Mouse (Mus musculus): ENCODE results near the gene Utp3. TPM values are rescaled to one million over a fixed set of nuclear protein-coding genes. Genes with fewer than 3 reads are reported as not detected.

Utp3 gene
- polyA plus RNA-seq, 1 experiment from 2014 or later, result 55.3 TPM

- peak within 1 kb of the TSS; percentile 67 for H3K4me2 ChIP-seq (ENCODE audit: low read depth, low read length)
- H3K4me1 ChIP-seq (ENCODE audit: control insufficient read depth, insufficient read depth, low read length), result peaks cover 13% of the 10 kb centered on the region
- H3K27me3 ChIP-seq (replicated peaks; ENCODE audit: control insufficient read depth, insufficient read depth, low read length), result no peaks in the 10 kb centered on the region
- H3K27ac ChIP-seq (replicated peaks; ENCODE audit: low read depth, low read length), result peak within 1 kb of the TSS; percentile 82
- H3K4me3 ChIP-seq (ENCODE audit: low read depth, low read length), result peak within 1 kb of the TSS; percentile 84
- H3K9me3 ChIP-seq (ENCODE audit: control insufficient read depth, low read length), result no peaks in the 10 kb centered on the region; the same call in 1 of the 2 replicates
- ATAC-seq (ENCODE audit: low read depth) (peak; percentile 92), DNase-seq (ENCODE audit: low spot score) (peak; percentile 88)
- H3K36me3 ChIP-seq (ENCODE audit: control insufficient read depth, insufficient read depth, low read length), result no peaks in the 10 kb centered on the region
- 0% methylated on average over 24 of the region's 71 CpGs for WGBS
- peak within 1 kb of the TSS; percentile 83 for H3K9ac ChIP-seq (ENCODE audit: low read depth, low read length)
These were observed 10.4 kb downstream of the Utp3 start, which contains the start of gene Rufy3 for GRCm38 (mm10) chr5:88564501-88565147. Gene Rufy3, plus strand, starts transcription at chr5:88565040.

- H3K27ac ChIP-seq (replicated peaks; ENCODE audit: low read depth, low read length), result peak overlapping the region; percentile 82
- DNase-seq (ENCODE audit: low spot score) (peak; percentile 58), ATAC-seq (ENCODE audit: low read depth) (peak; percentile 58)
- no peaks in the 10 kb centered on the region for H3K36me3 ChIP-seq (ENCODE audit: control insufficient read depth, insufficient read depth, low read length)
- peaks cover 13% of the 10 kb centered on the region for H3K4me1 ChIP-seq (ENCODE audit: control insufficient read depth, insufficient read depth, low read length)
- peak overlapping the region; percentile 67 for H3K4me2 ChIP-seq (ENCODE audit: low read depth, low read length)
- H3K9me3 ChIP-seq (ENCODE audit: control insufficient read depth, low read length), result no peaks in the 10 kb centered on the region; the same call in 1 of the 2 replicates
- H3K4me3 ChIP-seq (ENCODE audit: low read depth, low read length), result peak overlapping the region; percentile 84
- H3K9ac ChIP-seq (ENCODE audit: low read depth, low read length), result peak overlapping the region; percentile 83
- WGBS, result 0% methylated on average over 21 of the region's 119 CpGs
- no peaks in the 10 kb centered on the region for H3K27me3 ChIP-seq (replicated peaks; ENCODE audit: control insufficient read depth, insufficient read depth, low read length)
These were observed 11.1 kb downstream of the Utp3 start for GRCm38 (mm10) chr5:88565148-88566033.

GRCm38 (mm10) chr5:88566034-88566841 is 12.0 kb downstream of the Utp3 start:
- 3% methylated on average over 14 of the region's 14 CpGs for WGBS
- Histone ChIP-seq H3K36me3 (ENCODE audit: control insufficient read depth, insufficient read depth, low read length) (no peaks in the 10 kb centered on the region), H3K9me3 (ENCODE audit: control insufficient read depth, low read length) (no peaks in the 10 kb centered on the region; the same call in 1 of the 2 replicates), H3K27ac (replicated peaks; ENCODE audit: low read depth, low read length) (peak overlapping the region; percentile 82), H3K4me3 (ENCODE audit: low read depth, low read length) (peak overlapping the region; percentile 84), H3K9ac (ENCODE audit: low read depth, low read length) (peak overlapping the region; percentile 83), H3K4me2 (ENCODE audit: low read depth, low read length) (peak overlapping the region; percentile 67), H3K4me1 (ENCODE audit: control insufficient read depth, insufficient read depth, low read length) (peaks cover 13% of the 10 kb centered on the region), H3K27me3 (replicated peaks; ENCODE audit: control insufficient read depth, insufficient read depth, low read length) (no peaks in the 10 kb centered on the region)
- DNase-seq (ENCODE audit: low spot score) (peak; percentile 60), ATAC-seq (ENCODE audit: low read depth) (peak; percentile 19)

GRCm38 (mm10) chr5:88569541-88569940 is 15.3 kb downstream of the Utp3 start:
- no peak overlapping the region for H3K4me3 ChIP-seq (ENCODE audit: low read depth, low read length)
- no peak for ATAC-seq (ENCODE audit: low read depth)
- H3K36me3 ChIP-seq (ENCODE audit: control insufficient read depth, insufficient read depth, low read length), result no peaks in the 10 kb centered on the region
- H3K27me3 ChIP-seq (replicated peaks; ENCODE audit: control insufficient read depth, insufficient read depth, low read length), result no peaks in the 10 kb centered on the region
- H3K27ac ChIP-seq (replicated peaks; ENCODE audit: low read depth, low read length), result no peak overlapping the region
- WGBS, result 72% methylated on average over 3 of the region's 3 CpGs
- no peaks in the 10 kb centered on the region; the same call in 1 of the 2 replicates for H3K9me3 ChIP-seq (ENCODE audit: control insufficient read depth, low read length)
- no peak overlapping the region for H3K4me2 ChIP-seq (ENCODE audit: low read depth, low read length)
- no peak for DNase-seq (ENCODE audit: low spot score)
- peaks cover 8% of the 10 kb centered on the region for H3K4me1 ChIP-seq (ENCODE audit: control insufficient read depth, insufficient read depth, low read length)
- H3K9ac ChIP-seq (ENCODE audit: low read depth, low read length), result no peak overlapping the region

GRCm38 (mm10) chr5:88574829-88575228 is 20.6 kb downstream of the Utp3 start:
- H3K4me2 ChIP-seq (ENCODE audit: low read depth, low read length), result no peak overlapping the region
- WGBS, result 84% methylated on average over 3 of the region's 3 CpGs
- H3K27ac ChIP-seq (replicated peaks; ENCODE audit: low read depth, low read length), result no peak overlapping the region
- H3K27me3 ChIP-seq (replicated peaks; ENCODE audit: control insufficient read depth, insufficient read depth, low read length), result no peaks in the 10 kb centered on the region
- no peaks in the 10 kb centered on the region for H3K36me3 ChIP-seq (ENCODE audit: control insufficient read depth, insufficient read depth, low read length)
- no peak for DNase-seq (ENCODE audit: low spot score)
- no peaks in the 10 kb centered on the region for H3K9me3 ChIP-seq (ENCODE audit: control insufficient read depth, low read length)
- no peak for ATAC-seq (ENCODE audit: low read depth)
- no peak overlapping the region for H3K4me3 ChIP-seq (ENCODE audit: low read depth, low read length)
- H3K9ac ChIP-seq (ENCODE audit: low read depth, low read length), result no peak overlapping the region
- H3K4me1 ChIP-seq (ENCODE audit: control insufficient read depth, insufficient read depth, low read length), result peaks cover 6% of the 10 kb centered on the region; the same call in 1 of the 2 replicates

- Histone ChIP-seq H3K36me3 (ENCODE audit: control insufficient read depth, insufficient read depth, low read length) (no peaks in the 10 kb centered on the region), H3K4me2 (ENCODE audit: low read depth, low read length) (no peak overlapping the region), H3K4me1 (ENCODE audit: control insufficient read depth, insufficient read depth, low read length) (peaks cover 6% of the 10 kb centered on the region; the same call in 1 of the 2 replicates), H3K9me3 (ENCODE audit: control insufficient read depth, low read length) (no peaks in the 10 kb centered on the region), H3K4me3 (ENCODE audit: low read depth, low read length) (no peak overlapping the region), H3K9ac (ENCODE audit: low read depth, low read length) (no peak overlapping the region), H3K27me3 (replicated peaks; ENCODE audit: control insufficient read depth, insufficient read depth, low read length) (no peaks in the 10 kb centered on the region), H3K27ac (replicated peaks; ENCODE audit: low read depth, low read length) (peak overlapping the region; percentile 23; the same call in 1 of the 2 replicates)
- DNase-seq (ENCODE audit: low spot score), result peak; percentile 52
- 48% methylated on average over 3 of the region's 3 CpGs for WGBS
- peak; percentile 64 for ATAC-seq (ENCODE audit: low read depth)
These were observed 21.5 kb downstream of the Utp3 start for GRCm38 (mm10) chr5:88575506-88576338.

- Histone ChIP-seq H3K9ac (ENCODE audit: low read depth, low read length) (no peak overlapping the region), H3K4me2 (ENCODE audit: low read depth, low read length) (no peak overlapping the region), H3K27ac (replicated peaks; ENCODE audit: low read depth, low read length) (no peak overlapping the region), H3K27me3 (replicated peaks; ENCODE audit: control insufficient read depth, insufficient read depth, low read length) (no peaks in the 10 kb centered on the region), H3K4me1 (ENCODE audit: control insufficient read depth, insufficient read depth, low read length) (peaks cover 18% of the 10 kb centered on the region), H3K9me3 (ENCODE audit: control insufficient read depth, low read length) (no peaks in the 10 kb centered on the region), H3K36me3 (ENCODE audit: control insufficient read depth, insufficient read depth, low read length) (no peaks in the 10 kb centered on the region), H3K4me3 (ENCODE audit: low read depth, low read length) (no peak overlapping the region)
- ATAC-seq (ENCODE audit: low read depth), result no peak
- WGBS, result 79% methylated on average over 10 of the region's 10 CpGs
- no peak for DNase-seq (ENCODE audit: low spot score)
These were observed 26.4 kb downstream of the Utp3 start for GRCm38 (mm10) chr5:88580681-88581080.

Measured in embryonic facial prominence, embryonic 14.5 days (tissue).